Mouse (Mus musculus) T-helper 17 cell (primary cell): ENCODE measurements around the gene Clcn1.

Source experiments
- in situ Hi-C, 2 experiments: fragments of 300-600 bp; cut with MboI, MseI; formaldehyde crosslinking; loops; 1 replicate in 1 of 2; 2 replicates in 1 of 2; pipeline ENCODE4 v1.15.1; 2025; ENCODE audit warnings: high pct_unique_total_duplicates in 2 of 2

Gene Clcn1

GRCm38 (mm10) chr6:42286448-42286847 lies at the start of gene Clcn1:
Clcn1 (plus strand) TSS chr6:42286685.
- in situ Hi-C loops = no loop called here

GRCm38 (mm10) chr6:42237276-42237805 lies 49.1 kb upstream of the Clcn1 start:
- in situ Hi-C loops = loop anchor here in 1 of 2 experiments (10.0 kb wide), 1 partner anchor 627 kb away; no protein-coding TSS in a partner anchor

- in situ Hi-C loops = no loop called here
Measured at GRCm38 (mm10) chr6:42241311-42242045, 45.0 kb upstream of the Clcn1 start.

- in situ Hi-C loops = no loop called here
Measured at GRCm38 (mm10) chr6:42245711-42246353, 40.7 kb upstream of the Clcn1 start, which contains the start of gene Gstk1. Gstk1 (plus strand) TSS chr6:42245935.

GRCm38 (mm10) chr6:42247173-42247572 lies 39.3 kb upstream of the Clcn1 start:
- in situ Hi-C loops = no loop called here

GRCm38 (mm10) chr6:42247981-42248380 lies 38.5 kb upstream of the Clcn1 start:
- in situ Hi-C loops = no loop called here

GRCm38 (mm10) chr6:42251791-42252190 lies 34.7 kb upstream of the Clcn1 start:
- in situ Hi-C loops = loop anchor here (25.0 kb wide), 1 partner anchor 1139 kb away; no protein-coding TSS in a partner anchor

- in situ Hi-C loops = loop anchor here (25.0 kb wide), 1 partner anchor 1141 kb away; no protein-coding TSS in a partner anchor
Measured at GRCm38 (mm10) chr6:42253103-42253502, 33.4 kb upstream of the Clcn1 start.

GRCm38 (mm10) chr6:42257303-42257863 lies 29.1 kb upstream of the Clcn1 start:
- in situ Hi-C loops = loop anchor here (25.0 kb wide), 1 partner anchor 1145 kb away; no protein-coding TSS in a partner anchor

- in situ Hi-C loops = loop anchor here (5.0 to 25.0 kb wide), 4 partner anchors 33 to 1148 kb away; partner anchors contain the start of gene Fam131b (in 1 of the 2)
Measured at GRCm38 (mm10) chr6:42260430-42260829, 26.1 kb upstream of the Clcn1 start.

GRCm38 (mm10) chr6:42261524-42262170 lies 24.8 kb upstream of the Clcn1 start, which contains the start of gene Tmem139:
Tmem139 (plus strand) TSS chr6:42261970.
- in situ Hi-C loops = loop anchor here (5.0 to 25.0 kb wide), 4 partner anchors 34 to 1149 kb away; partner anchors contain the start of gene Fam131b (in 1 of the 2)

- in situ Hi-C loops = loop anchor here (5.0 to 25.0 kb wide), 5 partner anchors 37 to 1152 kb away; partner anchors contain the start of gene Fam131b (in 1 of the 2)
Measured at GRCm38 (mm10) chr6:42264626-42265312, 21.7 kb upstream of the Clcn1 start, which contains the start of gene Casp2. Casp2 (plus strand) TSS chr6:42264985.

- in situ Hi-C loops = loop anchor here (5.0 to 25.0 kb wide), 3 partner anchors 59 to 1153 kb away; partner anchors contain the start of gene Fam131b (in 1 of the 2)
Measured at GRCm38 (mm10) chr6:42265391-42266330, 20.8 kb upstream of the Clcn1 start.

- in situ Hi-C loops = loop anchor here (25.0 kb wide), 1 partner anchor 1159 kb away; no protein-coding TSS in a partner anchor
Measured at GRCm38 (mm10) chr6:42270817-42271216, 15.7 kb upstream of the Clcn1 start.

- in situ Hi-C loops = no loop called here
Measured at GRCm38 (mm10) chr6:42276151-42276550, 10.3 kb upstream of the Clcn1 start.

GRCm38 (mm10) chr6:42282865-42283528 lies 3.5 kb upstream of the Clcn1 start:
- in situ Hi-C loops = no loop called here

- in situ Hi-C loops = no loop called here
Measured at GRCm38 (mm10) chr6:42287562-42287961, 1.1 kb downstream of the Clcn1 start.

- in situ Hi-C loops = no loop called here
Measured at GRCm38 (mm10) chr6:42293327-42293726, 6.8 kb downstream of the Clcn1 start.
